Comparison of ENCODE assay signal across 8 mouse cellular contexts in genomic region chr6:128761144-128761540, GRCm38 (mm10). TPM values are rescaled to one million over a fixed set of nuclear protein-coding genes. Genes with fewer than 3 reads are reported as not detected.
A peak's percentile ranks its signal among the peaks of the same experiment; 100 is the strongest.
DNase-seq lines count a peak whose midpoint lies in the region; ATAC-seq and TF ChIP-seq lines count a peak whose summit lies in the region.
"Had no signal": no experiment of that assay in that cellular context is flagged by ENCODE, and none has a peak within 500 bp of the region (broad histone marks: within the 10 kb centered on the region; RNA-seq: fewer than 3 reads in every experiment).

No protein-coding gene starts in this region.

- TF ChIP-seq CTCF in spleen, adult 2 months (IDR thresholded peaks at IDR 0.05; ENCODE audit: extremely low read depth, insufficient read depth, insufficient read length, insufficient replicate concordance): no peak

- no peak overlapping the region for H3K27ac ChIP-seq in spleen, adult 2 months (ENCODE audit: insufficient read depth, low read length)
- H3K27ac ChIP-seq in forebrain, embryonic 10.5 days: peak overlapping the region; percentile 79; the same call in 1 of the 2 replicates
- H3K27ac ChIP-seq in limb, embryonic 14.5 days (replicated peaks; ENCODE audit: low read depth, low read length): no peak overlapping the region
- H3K27ac ChIP-seq in stomach, embryonic 16.5 days (ENCODE audit: low read length): no peak overlapping the region; the same call in 1 of the 2 replicates

- H3K4me1 ChIP-seq in spleen, adult 2 months (ENCODE audit: control insufficient read depth, insufficient read depth, insufficient read length): no peaks in the 10 kb centered on the region; the same call in 1 of the 2 replicates
- peaks cover 22% of the 10 kb centered on the region for H3K4me1 ChIP-seq in forebrain, embryonic 10.5 days
- no peaks in the 10 kb centered on the region for H3K4me1 ChIP-seq in limb, embryonic 14.5 days (ENCODE audit: control insufficient read depth, insufficient read depth, low read length)
- H3K4me1 ChIP-seq in stomach, embryonic 16.5 days (ENCODE audit: control insufficient read depth, insufficient read depth, low read length): peaks cover 6% of the 10 kb centered on the region

- H3K4me2 ChIP-seq in limb, embryonic 14.5 days (replicated peaks; ENCODE audit: low read depth, low read length, severe bottlenecking): peak overlapping the region; percentile 38
- H3K4me2 ChIP-seq in stomach, embryonic 16.5 days (ENCODE audit: low read depth, low read length): peak overlapping the region; percentile 52

- no peak for ATAC-seq in limb, embryonic 14.5 days (ENCODE audit: low FRiP score, low read depth)
- ATAC-seq in stomach, embryonic 16.5 days (ENCODE audit: insufficient read depth, low FRiP score): no peak
- ATAC-seq in activated CD4-positive, CD25-positive, alpha-beta regulatory T cell, adult 4 months: no peak

- H3K4me3 ChIP-seq in spleen, adult 2 months (ENCODE audit: extremely low read depth, insufficient read depth, insufficient read length): peak overlapping the region; percentile 88; the same call in 1 of the 2 replicates
- peak overlapping the region; percentile 62 for H3K4me3 ChIP-seq in forebrain, embryonic 10.5 days
- H3K4me3 ChIP-seq in limb, embryonic 14.5 days (replicated peaks; ENCODE audit: low read length): peak overlapping the region; percentile 60
- H3K4me3 ChIP-seq in stomach, embryonic 16.5 days (replicated peaks; ENCODE audit: low read length): peak overlapping the region; percentile 67

- no peak for DNase-seq in spleen, adult 2 months (ENCODE audit: low read depth in 1 of 2, low spot score in 2 of 2)
- no peak for DNase-seq in spleen, adult 12 weeks (ENCODE audit: low spot score)
- DNase-seq in forebrain, embryonic 10.5 days (ENCODE audit: extremely low spot score, low spot score): no peak
- DNase-seq in limb, embryonic 14.5 days (ENCODE audit: low spot score): no peak
- no peak for DNase-seq in T-cell, adult 2 months (ENCODE audit: low spot score)

- no peaks in the 10 kb centered on the region for H3K27me3 ChIP-seq in spleen, adult 2 months (ENCODE audit: control insufficient read depth, insufficient read depth, low read length)
- H3K27me3 ChIP-seq in forebrain, embryonic 10.5 days (ENCODE audit: poor library complexity, severe bottlenecking): no peaks in the 10 kb centered on the region
- H3K27me3 ChIP-seq in limb, embryonic 14.5 days (ENCODE audit: control insufficient read depth, insufficient read depth, low read length): no peaks in the 10 kb centered on the region
- no peaks in the 10 kb centered on the region for H3K27me3 ChIP-seq in stomach, embryonic 16.5 days (ENCODE audit: control insufficient read depth, insufficient read depth, low read length)

- no peaks in the 10 kb centered on the region for H3K36me3 ChIP-seq in spleen, adult 2 months (ENCODE audit: control insufficient read depth, insufficient read depth, low read length)
- no peaks in the 10 kb centered on the region for H3K36me3 ChIP-seq in forebrain, embryonic 10.5 days (replicated peaks)
- H3K36me3 ChIP-seq in limb, embryonic 14.5 days (ENCODE audit: control insufficient read depth, insufficient read depth, low read length): no peaks in the 10 kb centered on the region
- no peaks in the 10 kb centered on the region for H3K36me3 ChIP-seq in stomach, embryonic 16.5 days (ENCODE audit: control insufficient read depth, insufficient read depth, low read length)

- no peak for TF ChIP-seq POLR2A in spleen, adult 2 months (IDR thresholded peaks at IDR 0.05; ENCODE audit: low read depth, low read length)
- TF ChIP-seq POLR2A in limb, embryonic 14.5 days (IDR thresholded peaks at IDR 0.05; ENCODE audit: borderline replicate concordance, extremely low read depth, insufficient read depth, insufficient read length): no peak

- 64% methylated on average over 5 of the region's 5 CpGs for WGBS in spleen, adult 2 months
- 44% methylated on average over 5 of the region's 5 CpGs for WGBS in forebrain, embryonic 10.5 days
- 41% methylated on average over 5 of the region's 5 CpGs for WGBS in limb, embryonic 14.5 days
- 30% methylated on average over 5 of the region's 5 CpGs for whole genome bisulfite sequencing in stomach, embryonic 16.5 days

- 0 out of 2 replicates have a peak overlapping the region, but pooled peaks have one; percentile 40 for H3K9ac ChIP-seq in limb, embryonic 14.5 days (ENCODE audit: low read depth, low read length, severe bottlenecking)
- H3K9ac ChIP-seq in stomach, embryonic 16.5 days (ENCODE audit: low read length): peak overlapping the region; percentile 64

- H3K9me3 ChIP-seq in forebrain, embryonic 10.5 days: no peaks in the 10 kb centered on the region
- H3K9me3 ChIP-seq in limb, embryonic 14.5 days (ENCODE audit: control insufficient read depth, low read length): no peaks in the 10 kb centered on the region
- no peaks in the 10 kb centered on the region for H3K9me3 ChIP-seq in stomach, embryonic 16.5 days (replicated peaks; ENCODE audit: control insufficient read depth, low read length)

RNA-seq across cellular contexts. Expression of gene Klrb1c, which starts 27.9 kb away (rescaled TPM):
- polyA plus RNA-seq in spleen, adult 2 months (2012; rRNA removed): 3.0 and 8.5 TPM in 2 replicates
- polyA plus RNA-seq in forebrain, embryonic 10.5 days (2016; fragmentation: Nextera tagmentation; extraction: Ambion mirVana): not detected in 2 replicates
- polyA plus RNA-seq in limb, embryonic 14.5 days (2012; rRNA removed): 0.15 TPM in 1 of 2 replicates, not detected in the other
- polyA plus RNA-seq in limb, embryonic 14.5 days (2014; fragmentation: Nextera tagmentation; extraction: Ambion mirVana): 0.14 TPM in 1 of 2 replicates, not detected in the other
- 0.25 and 0.27 TPM in 2 replicates for polyA plus RNA-seq in stomach, embryonic 16.5 days (2015; fragmentation: Nextera tagmentation; extraction: Ambion mirVana)
- 1 to 10 TPM; 1.5 to 3.8 TPM for polyA plus RNA-seq in activated CD4-positive, CD25-positive, alpha-beta regulatory T cell, adult 4 months (2017; shearing (Covaris generic))

RNA-seq across cellular contexts. Expression of gene Klrb1, which starts 38.3 kb away (rescaled TPM):
- polyA plus RNA-seq in spleen, adult 2 months (2012; rRNA removed): 0.15 and 0.16 TPM in 2 replicates
- not detected in 2 replicates for polyA plus RNA-seq in forebrain, embryonic 10.5 days (2016; fragmentation: Nextera tagmentation; extraction: Ambion mirVana)
- not detected in 2 replicates for polyA plus RNA-seq in limb, embryonic 14.5 days (2012; rRNA removed)
- polyA plus RNA-seq in limb, embryonic 14.5 days (2014; fragmentation: Nextera tagmentation; extraction: Ambion mirVana): not detected in 2 replicates
- not detected in 2 replicates for polyA plus RNA-seq in stomach, embryonic 16.5 days (2015; fragmentation: Nextera tagmentation; extraction: Ambion mirVana)
- not detected for polyA plus RNA-seq in activated CD4-positive, CD25-positive, alpha-beta regulatory T cell, adult 4 months (2017; shearing (Covaris generic))
- polyA plus RNA-seq: gonadal fat pad, adult 2 months had no signal
